In genomic region chr13:56003724-56004393, GRCm38 (mm10) we compare ENCODE assay signal across 8 mouse cellular contexts.
DNase-seq lines count a peak whose midpoint lies in the region; ATAC-seq lines count a peak whose summit lies in the region.

No protein-coding gene starts in this region.

- DNase-seq in testis, postnatal 14 days (ENCODE audit: low spot score) = peak; percentile 18
- DNase-seq in testis, postnatal 10 days (ENCODE audit: low spot score) = no peak
- DNase-seq in cerebellum, postnatal 10 days = peak; percentile 62 to 73
- peak; percentile 75 for DNase-seq in layer of hippocampus, adult 9-11 months

- ATAC-seq in granulocyte monocyte progenitor cell, adult 5-6 weeks (replicated peaks; ENCODE audit: poor library complexity, severe bottlenecking) = peak; percentile 80
- ATAC-seq in megakaryocyte progenitor cell, adult 5-6 weeks (replicated peaks; ENCODE audit: poor library complexity) = peak; percentile 81
- no peak for ATAC-seq in megakaryocyte-erythroid progenitor cell, adult 5-6 weeks (replicated peaks; ENCODE audit: low FRiP score, low TSS enrichment, poor library complexity, severe bottlenecking)
- no peak for ATAC-seq in inflammation-experienced regulatory T-cells, adult 6 months

Comparison
In these comparisons a context has a peak if more than half of its experiments do, and no peak if none do; other contexts are left out.
1. ATAC-seq: peak in granulocyte monocyte progenitor cell, adult 5-6 weeks (single experiment) and megakaryocyte progenitor cell, adult 5-6 weeks (single experiment); none in megakaryocyte-erythroid progenitor cell, adult 5-6 weeks (single experiment) and inflammation-experienced regulatory T-cells, adult 6 months (single experiment).